Mouse (Mus musculus): ENCODE results near the gene Krt33a.

DNA sequence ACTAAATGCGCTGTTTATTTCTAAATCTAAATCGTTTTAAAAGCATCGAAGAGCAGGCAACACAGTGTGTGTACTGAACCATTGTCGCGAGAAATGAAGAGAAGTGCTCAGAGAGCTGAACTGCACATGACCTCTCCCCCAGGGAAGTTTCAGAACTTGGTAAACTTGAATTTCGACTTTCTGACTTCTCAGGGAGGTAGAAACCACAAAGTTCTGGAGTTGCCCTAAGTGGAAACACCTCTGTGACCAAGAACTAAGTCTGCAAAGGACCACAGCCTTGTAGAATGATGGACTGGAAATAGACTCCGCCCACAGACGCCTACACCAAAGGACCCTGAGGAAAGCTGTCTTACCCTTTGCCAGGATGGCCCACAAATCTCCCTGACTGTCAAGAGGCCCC lies 10.1 kb downstream of the Krt33a start:
- TF ChIP-seq CTCF (IDR thresholded peaks at IDR 0.05; ENCODE audit: extremely low read depth, insufficient read length, insufficient replicate concordance, low read depth, low read length) (no peak), POLR2A (IDR thresholded peaks at IDR 0.05; ENCODE audit: low read depth, low read length) (no peak)
